Mouse (Mus musculus) hindbrain, embryonic 15.5 days (tissue): Measurements from ENCODE around the gene H2-T23. TPM values are rescaled to one million over a fixed set of nuclear protein-coding genes. Genes with fewer than 3 reads are reported as not detected.
A peak's percentile ranks its signal among the peaks of the same experiment; 100 is the strongest.
"Not testable (repeated sequence)": the region's sequence is repeated elsewhere in the genome, so short reads cannot be mapped to it uniquely, and the experiment has no call there.

Experiments
- ATAC-seq: fragments of 200-750 bp; cut with Nextera tagmentation; 2 replicates; pipeline ENCODE4 v1.8.0; 2017; ENCODE audit warnings: low read depth, moderate number of reproducible peaks, moderate TSS enrichment; ENCODE audit not compliant: low FRiP score
- H3K27ac ChIP-seq: fragments of 300-500 bp; sonication (generic); replicated peaks from 2 replicates; pipeline ENCODE4 v1.5.1; 2015; ENCODE audit warnings: mild to moderate bottlenecking, inconsistent platforms
- H3K27me3 ChIP-seq: fragments of 300-500 bp; sonication (generic); 2 replicates; pipeline ENCODE4 v1.6.1; 2015; ENCODE audit warnings: control low read depth, inconsistent platforms
- H3K36me3 ChIP-seq: fragments of 300-500 bp; sonication (generic); 2 replicates; pipeline ENCODE4 v1.6.1; 2015; ENCODE audit warnings: control low read depth, inconsistent platforms
- H3K4me1 ChIP-seq: fragments of 300-500 bp; sonication (generic); replicated peaks from 2 replicates; pipeline ENCODE4 v1.6.1; 2015; ENCODE audit warnings: control low read depth, inconsistent platforms
- H3K4me2 ChIP-seq: fragments of 300-500 bp; sonication (generic); 2 replicates; pipeline ENCODE4 v1.6.1; 2015; ENCODE audit warnings: moderate library complexity, mild to moderate bottlenecking, inconsistent platforms
- H3K4me3 ChIP-seq: fragments of 300-500 bp; sonication (generic); 2 replicates; pipeline ENCODE4 v1.5.1; 2015; ENCODE audit warnings: mild to moderate bottlenecking, inconsistent platforms
- H3K9ac ChIP-seq: fragments of 300-500 bp; sonication (generic); 2 replicates; pipeline ENCODE4 v1.6.1; 2015; ENCODE audit warnings: inconsistent platforms
- H3K9me3 ChIP-seq: fragments of 300-500 bp; sonication (generic); 2 replicates; pipeline ENCODE4 v1.6.1; 2016; ENCODE audit warnings: control low read depth, inconsistent platforms
- WGBS: fragments of 180-500 bp; shearing (Covaris S2); methylation state at CpG from one replicate; pipeline ENCODE4 v1.1.7; 2015; 5-methylcytosine and 5-hydroxymethylcytosine counted together
- polyA plus RNA-seq: library from polyadenylated mRNA; unstranded; fragments of >200 nt; fragmentation: Nextera tagmentation; extraction: Ambion mirVana; gene quantifications from 2 replicates; pipeline ENCODE4 v1.2.1, GENCODE M21; 2015

The H2-T23 gene
- polyA plus RNA-seq, 1 experiment from 2014 or later = 4.8 TPM

- no peaks in the 10 kb centered on the region for H3K9me3 ChIP-seq
- no peaks in the 10 kb centered on the region for H3K27me3 ChIP-seq
- WGBS = 95% methylated on average over 1 of the region's 1 CpGs
- H3K4me1 ChIP-seq = no peaks in the 10 kb centered on the region
- H3K27ac ChIP-seq = no peak overlapping the region
- no peak overlapping the region for H3K9ac ChIP-seq
- no peak overlapping the region for H3K4me3 ChIP-seq
- H3K36me3 ChIP-seq = no peaks in the 10 kb centered on the region
- ATAC-seq = no peak
- 0 out of 2 replicates have a peak overlapping the region, but pooled peaks have one; percentile 11 for H3K4me2 ChIP-seq
Observed at GRCm38 (mm10) chr17:36021309-36021708, 11.3 kb downstream of the H2-T23 start.

- peak within 1 kb of the TSS; percentile 11; the same call in 1 of the 2 replicates for H3K4me2 ChIP-seq
- H3K36me3 ChIP-seq = no peaks in the 10 kb centered on the region
- H3K4me1 ChIP-seq = no peaks in the 10 kb centered on the region
- no peak for ATAC-seq
- no peak within 1 kb of the TSS for H3K4me3 ChIP-seq
- WGBS = 53% methylated on average over 15 of the region's 15 CpGs
- no peaks in the 10 kb centered on the region for H3K9me3 ChIP-seq
- no peaks in the 10 kb centered on the region for H3K27me3 ChIP-seq
- no peak within 1 kb of the TSS for H3K9ac ChIP-seq
- H3K27ac ChIP-seq = no peak within 1 kb of the TSS
Observed at GRCm38 (mm10) chr17:36020191-36021073, 12.2 kb downstream of the H2-T23 start, which contains the start of gene H2-T24. H2-T24 (minus strand) TSS chr17:36020560.

GRCm38 (mm10) chr17:36019519-36019918 is 13.1 kb downstream of the H2-T23 start:
- no peak overlapping the region for H3K4me3 ChIP-seq
- 83% methylated on average over 3 of the region's 3 CpGs for WGBS
- H3K27me3 ChIP-seq = no peaks in the 10 kb centered on the region
- no peak overlapping the region for H3K27ac ChIP-seq
- H3K4me1 ChIP-seq = no peaks in the 10 kb centered on the region
- H3K4me2 ChIP-seq = no peak overlapping the region
- no peaks in the 10 kb centered on the region for H3K9me3 ChIP-seq
- no peak overlapping the region for H3K9ac ChIP-seq
- H3K36me3 ChIP-seq = peaks cover 5% of the 10 kb centered on the region
- no peak for ATAC-seq

- ATAC-seq = no peak
- H3K27ac ChIP-seq = no peak overlapping the region
- H3K4me3 ChIP-seq = no peak overlapping the region
- H3K27me3 ChIP-seq = no peaks in the 10 kb centered on the region
- no peaks in the 10 kb centered on the region for H3K9me3 ChIP-seq
- H3K36me3 ChIP-seq = peaks cover 10% of the 10 kb centered on the region
- H3K4me2 ChIP-seq = no peak overlapping the region
- H3K9ac ChIP-seq = no peak overlapping the region
- no peaks in the 10 kb centered on the region for H3K4me1 ChIP-seq
- 69% methylated on average over 2 of the region's 2 CpGs for WGBS
Observed at GRCm38 (mm10) chr17:36018979-36019378, 13.7 kb downstream of the H2-T23 start.

- Histone ChIP-seq H3K4me1 (no peaks in the 10 kb centered on the region), H3K27ac (no peak overlapping the region), H3K4me2 (no peak overlapping the region), H3K9ac (no peak overlapping the region), H3K36me3 (peaks cover 10% of the 10 kb centered on the region), H3K27me3 (no peaks in the 10 kb centered on the region), H3K9me3 (no peaks in the 10 kb centered on the region), H3K4me3 (no peak overlapping the region)
- 92% methylated on average over 5 of the region's 5 CpGs for WGBS
- no peak for ATAC-seq
Observed at GRCm38 (mm10) chr17:36017046-36017445, 15.6 kb downstream of the H2-T23 start.

- Histone ChIP-seq H3K4me1 (no peaks in the 10 kb centered on the region), H3K9me3 (no peaks in the 10 kb centered on the region), H3K27me3 (no peaks in the 10 kb centered on the region), H3K36me3 (peaks cover 10% of the 10 kb centered on the region), H3K4me3 (no peak overlapping the region), H3K4me2 (no peak overlapping the region), H3K9ac (no peak overlapping the region), H3K27ac (no peak overlapping the region)
- no peak for ATAC-seq
- WGBS = 96% methylated on average over 5 of the region's 5 CpGs
Observed at GRCm38 (mm10) chr17:36014977-36015376, 17.7 kb downstream of the H2-T23 start.

GRCm38 (mm10) chr17:36004409-36004808 is 28.2 kb downstream of the H2-T23 start:
- not testable (repeated sequence) for H3K4me2 ChIP-seq, H3K9ac ChIP-seq, H3K4me1 ChIP-seq, H3K4me3 ChIP-seq, H3K27me3 ChIP-seq, H3K9me3 ChIP-seq, ATAC-seq, H3K36me3 ChIP-seq, H3K27ac ChIP-seq
- WGBS = 95% methylated on average over 7 of the region's 7 CpGs

GRCm38 (mm10) chr17:36003331-36003730 is 29.3 kb downstream of the H2-T23 start:
- no peak overlapping the region for H3K4me2 ChIP-seq
- no peaks in the 10 kb centered on the region for H3K4me1 ChIP-seq
- no peaks in the 10 kb centered on the region for H3K36me3 ChIP-seq
- WGBS = 95% methylated on average over 7 of the region's 7 CpGs
- no peak overlapping the region for H3K9ac ChIP-seq
- H3K9me3 ChIP-seq = no peaks in the 10 kb centered on the region
- H3K27ac ChIP-seq = no peak overlapping the region
- H3K4me3 ChIP-seq = no peak overlapping the region
- H3K27me3 ChIP-seq = no peaks in the 10 kb centered on the region
- ATAC-seq = no peak

- no peak overlapping the region for H3K9ac ChIP-seq
- no peaks in the 10 kb centered on the region for H3K36me3 ChIP-seq
- no peak overlapping the region for H3K4me3 ChIP-seq
- WGBS = 98% methylated on average over 6 of the region's 6 CpGs
- H3K4me1 ChIP-seq = peaks cover 9% of the 10 kb centered on the region
- ATAC-seq = no peak
- H3K27me3 ChIP-seq = no peaks in the 10 kb centered on the region
- no peaks in the 10 kb centered on the region for H3K9me3 ChIP-seq
- no peak overlapping the region for H3K4me2 ChIP-seq
- no peak overlapping the region for H3K27ac ChIP-seq
Observed at GRCm38 (mm10) chr17:36001966-36002365, 30.7 kb downstream of the H2-T23 start.

- WGBS = 93% methylated on average over 12 of the region's 12 CpGs
- Histone ChIP-seq H3K4me3 (no peak overlapping the region), H3K27me3 (no peaks in the 10 kb centered on the region), H3K9ac (no peak overlapping the region), H3K36me3 (no peaks in the 10 kb centered on the region), H3K4me1 (peaks cover 15% of the 10 kb centered on the region), H3K4me2 (no peak overlapping the region), H3K27ac (no peak overlapping the region), H3K9me3 (no peaks in the 10 kb centered on the region)
- ATAC-seq = no peak
Observed at GRCm38 (mm10) chr17:36001121-36001897, 31.3 kb downstream of the H2-T23 start.

- ATAC-seq = no peak
- H3K4me2 ChIP-seq = no peak overlapping the region
- no peak overlapping the region for H3K4me3 ChIP-seq
- H3K9ac ChIP-seq = no peak overlapping the region
- WGBS = 87% methylated on average over 4 of the region's 4 CpGs
- H3K9me3 ChIP-seq = no peaks in the 10 kb centered on the region
- no peaks in the 10 kb centered on the region for H3K36me3 ChIP-seq
- peaks cover 25% of the 10 kb centered on the region for H3K4me1 ChIP-seq
- no peaks in the 10 kb centered on the region for H3K27me3 ChIP-seq
- H3K27ac ChIP-seq = no peak overlapping the region
Observed at GRCm38 (mm10) chr17:36000349-36000748, 32.3 kb downstream of the H2-T23 start.

GRCm38 (mm10) chr17:35999356-35999755 is 33.3 kb downstream of the H2-T23 start:
- no peak overlapping the region for H3K9ac ChIP-seq
- peaks cover 30% of the 10 kb centered on the region for H3K4me1 ChIP-seq
- no peaks in the 10 kb centered on the region for H3K9me3 ChIP-seq
- WGBS = 88% methylated on average over 7 of the region's 7 CpGs
- no peak for ATAC-seq
- no peak overlapping the region for H3K27ac ChIP-seq
- H3K27me3 ChIP-seq = no peaks in the 10 kb centered on the region
- no peak overlapping the region for H3K4me3 ChIP-seq
- H3K36me3 ChIP-seq = no peaks in the 10 kb centered on the region
- H3K4me2 ChIP-seq = no peak overlapping the region
